Mouse (Mus musculus) spleen, adult 2 months (tissue): ENCODE measurements at regions not wholly inside any gene's neighbourhood (a gene's known extent, or its start where the extent isn't known, plus 50 kb on each side); places are given as distances from the start of the nearest gene placed in this dataset.

Experiments used
- DNase-seq, 2 experiments: peaks; one replicate each; pipeline versions ENCODE4 v3.0.0 to v3.0.0-alpha.2; 2012 to 2021; ENCODE audit warnings: low spot score in 2 of 2, low read depth in 1 of 2
- H3K27ac ChIP-seq: fragments of 200-500 bp; 2 replicates; pipeline ENCODE4 v1.5.1; 2012; ENCODE audit warnings: low read length, inconsistent platforms; ENCODE audit not compliant: insufficient read depth
- H3K27me3 ChIP-seq: fragments of 200-500 bp; 2 replicates; pipeline ENCODE4 v1.6.1; 2012; ENCODE audit warnings: mild to moderate bottlenecking, moderate library complexity, low read length, inconsistent platforms; ENCODE audit not compliant: control insufficient read depth, insufficient read depth
- H3K36me3 ChIP-seq: fragments of 200-500 bp; 2 replicates; pipeline ENCODE4 v1.6.1; 2012; ENCODE audit warnings: mild to moderate bottlenecking, low read length, inconsistent platforms; ENCODE audit not compliant: control insufficient read depth, insufficient read depth
- H3K4me1 ChIP-seq: fragments of 200-500 bp; 2 replicates; pipeline ENCODE4 v1.6.1; 2011; ENCODE audit warnings: inconsistent platforms; ENCODE audit not compliant: control insufficient read depth, insufficient read depth, insufficient read length
- H3K4me3 ChIP-seq: fragments of 200-500 bp; 2 replicates; pipeline ENCODE4 v1.5.1; 2011; ENCODE audit warnings: mild to moderate bottlenecking, inconsistent platforms; ENCODE audit not compliant: insufficient read depth, insufficient read length; ENCODE audit errors: extremely low read depth
- CTCF ChIP-seq: fragments of 200-500 bp; IDR thresholded peaks from 2 replicates; pipeline ENCODE4 v1.5.1; 2011; ENCODE audit warnings: mild to moderate bottlenecking, inconsistent platforms; ENCODE audit not compliant: insufficient read depth, insufficient read length, insufficient replicate concordance; ENCODE audit errors: extremely low read depth
- POLR2A ChIP-seq: fragments of 200-500 bp; IDR thresholded peaks from 2 replicates; pipeline ENCODE4 v1.6.1; 2011; ENCODE audit warnings: low read depth, low read length, inconsistent platforms
- WGBS: fragments of 180-500 bp; shearing (Covaris S2); methylation state at CpG from one replicate; pipeline ENCODE4 v1.1.7; 2018; 5-methylcytosine and 5-hydroxymethylcytosine counted together

GRCm38 (mm10) chr17:48621676-48622075 is 167.0 kb downstream of the Unc5cl start:
- no peak for TF ChIP-seq CTCF
- no peak for TF ChIP-seq POLR2A
- 92% methylated on average over 11 of the region's 11 CpGs for WGBS
- no peaks in the 10 kb centered on the region for H3K36me3 ChIP-seq
- H3K27me3 ChIP-seq: no peaks in the 10 kb centered on the region
- H3K4me3 ChIP-seq: no peak overlapping the region
- H3K27ac ChIP-seq: no peak overlapping the region
- H3K4me1 ChIP-seq: no peaks in the 10 kb centered on the region
- DNase-seq: no peak

- no peaks in the 10 kb centered on the region for H3K36me3 ChIP-seq
- TF ChIP-seq CTCF: no peak
- TF ChIP-seq POLR2A: no peak
- H3K27me3 ChIP-seq: no peaks in the 10 kb centered on the region
- 94% methylated on average over 14 of the region's 14 CpGs for WGBS
- H3K4me1 ChIP-seq: no peaks in the 10 kb centered on the region
- H3K27ac ChIP-seq: no peak overlapping the region
- no peak for DNase-seq
- H3K4me3 ChIP-seq: no peak overlapping the region
Observed at GRCm38 (mm10) chr17:48624937-48625336, 170.2 kb downstream of the Unc5cl start.

- Histone ChIP-seq H3K4me3 (no peak overlapping the region), H3K27me3 (no peaks in the 10 kb centered on the region), H3K4me1 (no peaks in the 10 kb centered on the region), H3K36me3 (no peaks in the 10 kb centered on the region), H3K27ac (no peak overlapping the region)
- no peak for DNase-seq
- WGBS: 88% methylated on average over 6 of the region's 6 CpGs
- no peak for TF ChIP-seq POLR2A
- TF ChIP-seq CTCF: no peak
Observed at GRCm38 (mm10) chr17:48625971-48626370, 171.3 kb downstream of the Unc5cl start.

- DNase-seq: no peak
- Histone ChIP-seq H3K4me1 (no peaks in the 10 kb centered on the region), H3K27me3 (no peaks in the 10 kb centered on the region), H3K4me3 (no peak overlapping the region), H3K27ac (no peak overlapping the region), H3K36me3 (no peaks in the 10 kb centered on the region)
- 89% methylated on average over 12 of the region's 12 CpGs for WGBS
- TF ChIP-seq CTCF (no peak), POLR2A (no peak)
Observed at GRCm38 (mm10) chr17:48639611-48640010, 184.9 kb downstream of the Unc5cl start.

GRCm38 (mm10) chr17:48643533-48644019 is 188.9 kb downstream of the Unc5cl start:
- Histone ChIP-seq H3K4me3 (no peak overlapping the region), H3K27me3 (no peaks in the 10 kb centered on the region), H3K4me1 (no peaks in the 10 kb centered on the region), H3K27ac (no peak overlapping the region), H3K36me3 (no peaks in the 10 kb centered on the region)
- TF ChIP-seq CTCF: no peak
- no peak for TF ChIP-seq POLR2A
- no peak for DNase-seq
- whole genome bisulfite sequencing: 51% methylated on average over 5 of the region's 5 CpGs

- H3K4me1 ChIP-seq: no peaks in the 10 kb centered on the region
- H3K4me3 ChIP-seq: no peak overlapping the region
- DNase-seq: no peak
- 90% methylated on average over 1 of the region's 1 CpGs for WGBS
- TF ChIP-seq CTCF (no peak), POLR2A (no peak)
- H3K27ac ChIP-seq: no peak overlapping the region
- no peaks in the 10 kb centered on the region for H3K27me3 ChIP-seq
- H3K36me3 ChIP-seq: no peaks in the 10 kb centered on the region
Observed at GRCm38 (mm10) chr17:48645056-48645455, 190.4 kb downstream of the Unc5cl start.

GRCm38 (mm10) chr17:48646626-48647195 is 192.0 kb downstream of the Unc5cl start:
- Histone ChIP-seq H3K27ac (no peak overlapping the region), H3K27me3 (no peaks in the 10 kb centered on the region), H3K4me3 (no peak overlapping the region; the same call in 1 of the 2 replicates), H3K36me3 (no peaks in the 10 kb centered on the region), H3K4me1 (no peaks in the 10 kb centered on the region)
- DNase-seq: no peak
- TF ChIP-seq POLR2A: no peak
- no peak for TF ChIP-seq CTCF
- WGBS: 60% methylated on average over 11 of the region's 11 CpGs
